Mouse (Mus musculus): Measurements from ENCODE around the gene Hmgcll1. TPM values are rescaled to one million over a fixed set of nuclear protein-coding genes. Genes with fewer than 3 reads are reported as not detected.

The Hmgcll1 gene
- polyA plus RNA-seq, 1 experiment from 2014 or later = 4.7 TPM

DNA sequence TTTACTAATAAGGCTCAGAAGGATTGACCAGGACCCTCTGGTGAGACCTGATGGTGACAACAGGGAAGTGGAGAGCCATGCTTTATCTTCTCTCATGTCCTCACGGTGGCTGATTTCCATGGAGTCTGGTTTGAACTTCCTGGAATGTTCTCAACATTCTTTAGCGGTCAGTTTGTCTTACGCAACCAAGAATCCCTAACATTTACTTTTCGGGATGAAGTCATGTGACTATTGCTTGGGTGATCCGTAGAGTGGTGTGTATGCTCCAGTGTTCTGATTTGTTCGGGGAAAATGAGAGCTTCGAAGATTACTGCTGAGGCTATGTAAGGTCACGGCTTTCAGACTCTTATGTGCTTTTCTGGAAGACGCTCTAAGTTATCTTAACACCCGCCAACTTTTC, 1.9 kb downstream of the Hmgcll1 start:
- peaks cover 20% of the 10 kb centered on the region; the same call in 1 of the 2 replicates for H3K4me1 ChIP-seq (ENCODE audit: insufficient read depth, low read depth, low read length)
- ATAC-seq = peak; percentile 82

DNA sequence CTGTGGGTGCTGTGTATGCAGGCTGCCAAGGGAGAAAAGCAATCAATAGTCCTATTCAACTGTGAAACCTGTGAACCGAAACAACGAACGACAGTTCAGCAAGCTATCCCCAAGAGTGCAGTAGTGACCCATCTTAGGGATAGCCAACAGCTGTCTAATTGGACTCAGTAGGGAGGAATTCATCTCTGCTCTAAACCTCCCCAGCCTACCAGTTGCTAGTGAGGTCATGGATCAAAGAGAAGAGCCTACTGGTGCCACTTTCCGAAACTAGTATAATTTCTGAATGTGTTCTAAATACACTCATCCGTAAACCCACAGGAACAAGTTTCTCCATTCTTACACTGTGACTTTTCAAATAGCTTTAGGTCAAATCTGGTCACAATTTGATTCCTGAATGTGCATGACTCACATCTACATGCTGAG, 8.9 kb downstream of the Hmgcll1 start:
- Histone ChIP-seq H3K4me2 (replicated peaks; ENCODE audit: low read depth, low read length) (no peak overlapping the region), H3K27me3 (replicated peaks; ENCODE audit: insufficient read depth, low read length) (no peaks in the 10 kb centered on the region), H3K4me1 (ENCODE audit: insufficient read depth, low read depth, low read length) (0 out of 2 replicates have a peak, but pooled peaks cover 4% of the 10 kb centered on the region), H3K9ac (replicated peaks; ENCODE audit: low read depth) (no peak overlapping the region), H3K9me3 (ENCODE audit: low read length) (no peaks in the 10 kb centered on the region), H3K4me3 (ENCODE audit: low read depth, low read length) (no peak overlapping the region), H3K27ac (ENCODE audit: low read length) (no peak overlapping the region), H3K36me3 (ENCODE audit: insufficient read depth, low read length) (no peaks in the 10 kb centered on the region)
- WGBS = 87% methylated on average over 5 of the region's 5 CpGs
- DNase-seq (ENCODE audit: low spot score) (peak; percentile 27), ATAC-seq (no peak)
- TF ChIP-seq EP300 (IDR thresholded peaks at IDR 0.05) = no peak
- TF ChIP-seq CTCF (IDR thresholded peaks at IDR 0.05) = 0 out of 2 replicates have a peak, but pooled peaks have one; percentile 19

More for the DNA sequence above, 1.9 kb downstream of the Hmgcll1 start:
- DNase-seq (ENCODE audit: low spot score) = peak; percentile 91
- H3K9me3 ChIP-seq (ENCODE audit: low read length) = no peaks in the 10 kb centered on the region
- H3K27me3 ChIP-seq (replicated peaks; ENCODE audit: insufficient read depth, low read length) = no peaks in the 10 kb centered on the region
- no peak overlapping the region for H3K4me3 ChIP-seq (ENCODE audit: low read depth, low read length)
- no peak overlapping the region for H3K9ac ChIP-seq (replicated peaks; ENCODE audit: low read depth)
- TF ChIP-seq EP300 (IDR thresholded peaks at IDR 0.05) (peak; percentile 90), CTCF (IDR thresholded peaks at IDR 0.05) (no peak)
- peak overlapping the region; percentile 1; the same call in 1 of the 2 replicates for H3K4me2 ChIP-seq (replicated peaks; ENCODE audit: low read depth, low read length)
- WGBS = 39% methylated on average over 10 of the region's 10 CpGs
- peak overlapping the region; percentile 59 for H3K27ac ChIP-seq (ENCODE audit: low read length)
- H3K36me3 ChIP-seq (ENCODE audit: insufficient read depth, low read length) = no peaks in the 10 kb centered on the region

DNA sequence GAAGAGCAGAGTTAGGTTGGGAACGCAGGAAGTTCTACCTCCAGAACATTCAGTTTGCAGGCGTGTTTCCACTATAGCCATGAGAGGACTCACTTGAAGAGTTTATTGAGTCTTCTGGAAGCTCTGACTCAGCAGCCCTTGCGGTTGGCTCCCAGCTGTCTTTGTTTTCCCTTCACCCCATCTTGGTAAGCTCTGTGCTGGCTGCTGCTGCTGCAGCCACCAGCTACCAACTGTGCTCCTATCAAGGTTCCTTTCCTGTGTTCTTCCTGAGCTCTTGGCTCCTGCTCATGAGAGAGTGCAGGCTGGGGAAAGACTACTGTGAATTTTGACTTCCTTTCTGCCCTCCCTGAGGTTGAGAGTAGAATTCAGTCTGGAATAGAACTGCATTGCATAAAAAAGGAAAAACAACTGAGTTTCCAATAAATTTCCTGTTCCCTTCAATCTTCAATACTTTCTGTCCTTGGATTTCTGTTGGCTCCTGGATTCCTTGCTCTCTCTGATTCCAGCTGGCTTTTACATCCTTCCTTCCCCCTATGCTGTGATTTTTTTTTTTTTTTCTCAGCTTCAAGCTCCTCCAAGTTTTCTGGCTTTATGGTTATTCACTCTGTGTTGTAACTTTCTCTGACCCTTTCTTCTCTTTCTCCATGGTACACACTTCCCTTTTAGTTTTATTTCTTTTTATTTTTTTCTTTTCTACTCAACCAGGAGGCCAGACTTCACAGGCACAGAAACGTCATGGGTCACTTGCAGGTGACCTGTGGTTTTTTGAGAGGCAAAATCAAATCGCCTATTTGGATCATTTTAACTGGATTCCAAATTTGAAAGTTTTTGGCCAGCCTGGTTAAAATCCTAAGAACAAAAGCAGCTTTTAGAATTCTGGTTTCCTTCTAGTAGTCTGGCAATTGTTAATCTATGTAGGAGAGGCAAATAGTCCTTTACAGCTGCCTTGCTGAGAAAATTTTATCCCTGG, 9.9 kb downstream of the Hmgcll1 start:
- no peak overlapping the region for H3K9ac ChIP-seq (replicated peaks; ENCODE audit: low read depth)
- peak overlapping the region; percentile 75 for H3K27ac ChIP-seq (ENCODE audit: low read length)
- H3K36me3 ChIP-seq (ENCODE audit: insufficient read depth, low read length) = no peaks in the 10 kb centered on the region
- peak; percentile 88 for ATAC-seq
- peak; percentile 80 for DNase-seq (ENCODE audit: low spot score)
- H3K4me1 ChIP-seq (ENCODE audit: insufficient read depth, low read depth, low read length) = 0 out of 2 replicates have a peak, but pooled peaks cover 4% of the 10 kb centered on the region
- H3K4me3 ChIP-seq (ENCODE audit: low read depth, low read length) = no peak overlapping the region
- H3K27me3 ChIP-seq (replicated peaks; ENCODE audit: insufficient read depth, low read length) = no peaks in the 10 kb centered on the region
- WGBS = 23% methylated on average over 5 of the region's 5 CpGs
- peak; percentile 37 for TF ChIP-seq EP300 (IDR thresholded peaks at IDR 0.05)
- no peak for TF ChIP-seq CTCF (IDR thresholded peaks at IDR 0.05)
- H3K4me2 ChIP-seq (replicated peaks; ENCODE audit: low read depth, low read length) = peak overlapping the region; percentile 22; the same call in 1 of the 2 replicates
- no peaks in the 10 kb centered on the region for H3K9me3 ChIP-seq (ENCODE audit: low read length)

DNA sequence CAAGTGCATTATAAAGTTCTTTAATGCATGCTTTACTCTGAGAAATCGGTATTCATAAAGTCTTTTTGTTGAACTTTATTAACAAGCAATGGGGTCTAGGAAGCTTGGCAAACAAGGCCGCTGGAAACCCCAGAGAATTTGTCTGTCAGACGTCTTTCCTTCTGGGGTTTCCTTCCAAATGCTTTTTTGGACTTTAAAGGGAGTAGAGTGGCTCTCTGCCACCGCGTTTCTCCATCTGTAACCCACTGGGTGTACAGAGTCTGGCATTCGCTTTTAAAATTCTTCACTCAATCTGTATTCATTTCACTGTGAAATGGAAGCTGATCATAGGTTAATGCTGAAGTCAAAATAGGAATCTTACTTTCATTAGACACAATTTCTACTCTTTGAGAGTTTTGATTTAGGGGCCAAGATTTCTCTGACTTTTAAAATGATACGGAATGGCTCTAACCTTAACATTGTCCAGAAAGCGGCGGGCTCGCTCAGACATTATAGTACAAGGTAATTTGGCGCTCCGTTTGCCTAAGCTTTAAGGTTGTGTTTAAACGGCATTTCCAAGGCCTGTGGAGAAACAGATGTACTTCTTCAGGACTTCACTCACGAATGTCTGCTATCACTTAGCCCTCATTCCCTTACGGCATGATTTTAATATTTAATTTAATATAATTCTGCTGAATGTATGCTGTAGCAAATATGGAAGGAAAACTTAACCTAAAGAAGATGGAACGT, 15.0 kb downstream of the Hmgcll1 start:
- Histone ChIP-seq H3K4me2 (replicated peaks; ENCODE audit: low read depth, low read length) (0 out of 2 replicates have a peak overlapping the region, but pooled peaks have one; percentile 14), H3K36me3 (ENCODE audit: insufficient read depth, low read length) (no peaks in the 10 kb centered on the region), H3K9ac (replicated peaks; ENCODE audit: low read depth) (no peak overlapping the region), H3K4me1 (ENCODE audit: insufficient read depth, low read depth, low read length) (no peaks in the 10 kb centered on the region), H3K4me3 (ENCODE audit: low read depth, low read length) (no peak overlapping the region), H3K27me3 (replicated peaks; ENCODE audit: insufficient read depth, low read length) (no peaks in the 10 kb centered on the region), H3K9me3 (ENCODE audit: low read length) (no peaks in the 10 kb centered on the region), H3K27ac (ENCODE audit: low read length) (no peak overlapping the region)
- ATAC-seq = no peak
- TF ChIP-seq CTCF (IDR thresholded peaks at IDR 0.05) = no peak
- no peak for TF ChIP-seq EP300 (IDR thresholded peaks at IDR 0.05)
- DNase-seq (ENCODE audit: low spot score) = no peak
- WGBS = 61% methylated on average over 16 of the region's 16 CpGs

DNA sequence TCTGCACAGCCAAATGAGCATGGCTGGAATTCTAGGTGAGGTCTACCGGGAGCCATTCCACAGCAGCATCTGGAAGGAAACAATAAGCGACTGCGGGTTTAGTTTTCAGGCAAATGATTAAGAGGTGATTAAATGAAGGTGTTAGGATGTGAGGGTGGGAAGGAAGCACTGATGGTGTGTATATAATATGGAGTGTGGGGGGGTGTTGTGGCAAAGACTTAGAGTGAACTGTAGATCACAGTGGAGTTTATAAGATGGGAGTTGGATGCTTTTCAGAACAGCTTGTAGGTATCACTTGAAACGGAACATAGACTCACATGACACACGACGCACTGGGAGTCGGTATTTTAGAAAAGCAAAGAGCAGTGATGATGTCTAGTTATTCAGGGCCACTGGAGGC, 20.4 kb downstream of the Hmgcll1 start:
- no peak for ATAC-seq

More for the DNA sequence above, 20.4 kb downstream of the Hmgcll1 start:
- TF ChIP-seq EP300 (IDR thresholded peaks at IDR 0.05) (no peak), CTCF (IDR thresholded peaks at IDR 0.05) (no peak)
- Histone ChIP-seq H3K9me3 (ENCODE audit: low read length) (no peaks in the 10 kb centered on the region), H3K4me3 (ENCODE audit: low read depth, low read length) (no peak overlapping the region), H3K4me1 (ENCODE audit: insufficient read depth, low read depth, low read length) (no peaks in the 10 kb centered on the region), H3K9ac (replicated peaks; ENCODE audit: low read depth) (no peak overlapping the region), H3K27me3 (replicated peaks; ENCODE audit: insufficient read depth, low read length) (no peaks in the 10 kb centered on the region), H3K36me3 (ENCODE audit: insufficient read depth, low read length) (no peaks in the 10 kb centered on the region), H3K27ac (ENCODE audit: low read length) (no peak overlapping the region), H3K4me2 (replicated peaks; ENCODE audit: low read depth, low read length) (no peak overlapping the region)
- DNase-seq (ENCODE audit: low spot score) = no peak
- WGBS = 79% methylated on average over 7 of the region's 7 CpGs

Measured in lung, postnatal 0 days (tissue).